Mouse (Mus musculus): Measurements from ENCODE around the gene Med8.

DNA sequence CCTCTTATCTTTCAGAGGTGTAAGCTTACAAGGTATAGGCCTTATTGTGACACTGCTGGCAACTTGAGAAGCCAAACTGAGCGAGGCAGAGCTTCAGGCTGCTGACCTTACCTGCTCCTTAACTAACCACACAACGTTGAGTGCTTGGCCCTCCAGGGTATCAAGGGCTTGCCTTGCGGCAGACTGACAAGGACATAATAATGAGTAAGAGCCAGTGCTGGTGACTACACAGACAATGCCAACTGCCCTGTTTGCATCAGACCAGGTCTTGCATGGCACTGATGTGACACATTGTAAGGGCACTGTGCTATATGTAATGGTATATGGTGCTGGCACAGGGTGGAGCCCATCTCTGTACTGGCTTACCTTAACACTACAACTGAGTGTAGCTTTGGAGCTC, 40.5 kb upstream of the Med8 start:
- TF ChIP-seq CTCF (IDR thresholded peaks at IDR 0.05; ENCODE audit: extremely low read depth, insufficient read length, insufficient replicate concordance, low read depth, low read length) (no peak), POLR2A (IDR thresholded peaks at IDR 0.05; ENCODE audit: low read depth, low read length) (no peak)
